Mouse (Mus musculus) ZHBTc4 (cell line): ENCODE measurements around the gene Eif2s3x.
A peak's percentile ranks its signal among the peaks of the same experiment; 100 is the strongest.

Experiments
- DNase-seq: peaks from one replicate; pipeline ENCODE4 v3.0.0-alpha.2; 2011; ENCODE audit warnings: low read depth, low spot score

The Eif2s3x gene

DNA sequence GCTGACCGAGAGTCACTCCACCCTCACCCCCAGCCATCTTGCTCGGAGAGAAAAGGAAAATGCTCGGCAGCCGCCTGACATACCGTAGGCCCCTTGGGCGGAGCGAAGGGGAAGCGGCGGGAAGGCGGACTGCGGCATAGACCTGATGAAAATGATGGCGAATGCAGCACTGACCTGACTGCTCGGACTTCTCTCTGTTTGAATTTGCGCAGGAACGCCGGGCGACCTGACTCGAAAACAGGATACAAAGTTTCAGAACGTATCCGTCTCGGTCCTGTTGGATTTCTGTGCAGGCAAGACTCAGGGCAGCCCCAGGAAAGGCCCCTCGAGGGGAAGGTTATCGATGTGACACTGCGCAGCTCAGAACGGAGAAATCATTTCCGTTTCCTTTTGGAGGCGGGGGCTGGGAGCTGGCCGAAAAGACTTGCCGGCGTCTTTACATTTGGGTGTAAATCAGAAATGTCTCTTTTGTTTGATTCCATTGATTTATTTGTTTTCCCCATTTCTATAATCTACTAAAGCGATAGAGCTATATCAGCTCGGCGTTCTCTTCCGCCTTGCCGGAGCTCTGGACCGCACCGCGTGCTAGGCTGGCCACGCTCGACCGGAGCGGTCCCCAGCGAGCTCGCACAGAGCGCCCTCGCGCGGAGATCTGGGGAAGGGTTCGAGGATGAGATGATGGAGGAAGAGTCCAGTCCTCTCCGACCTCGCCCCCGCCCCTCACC lies at the start of gene Eif2s3x:
Gene Eif2s3x, minus strand, starts transcription at position 266 of the 725 bp plus-strand sequence.
- peak; percentile 90 for DNase-seq

DNA sequence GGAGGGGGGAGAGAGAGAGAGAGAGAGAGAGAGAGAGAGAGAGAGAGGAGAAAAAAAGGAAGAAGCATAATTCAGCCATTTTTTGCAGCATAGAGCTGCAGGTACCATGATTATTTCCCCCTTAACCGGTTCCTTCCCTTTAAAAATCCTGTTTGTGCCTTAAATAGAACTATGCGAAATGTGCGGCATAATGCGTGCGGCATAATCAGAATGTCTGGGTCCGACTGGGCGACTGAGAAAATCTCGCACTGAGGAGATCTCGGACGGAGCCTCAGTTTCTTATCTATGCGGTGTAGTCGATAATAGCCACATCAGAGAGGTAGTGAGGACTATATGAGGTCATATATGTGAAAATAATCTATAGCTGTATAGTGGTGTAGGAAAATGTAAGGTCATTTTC lies 22.9 kb upstream of the Eif2s3x start:
- no peak for DNase-seq

DNA sequence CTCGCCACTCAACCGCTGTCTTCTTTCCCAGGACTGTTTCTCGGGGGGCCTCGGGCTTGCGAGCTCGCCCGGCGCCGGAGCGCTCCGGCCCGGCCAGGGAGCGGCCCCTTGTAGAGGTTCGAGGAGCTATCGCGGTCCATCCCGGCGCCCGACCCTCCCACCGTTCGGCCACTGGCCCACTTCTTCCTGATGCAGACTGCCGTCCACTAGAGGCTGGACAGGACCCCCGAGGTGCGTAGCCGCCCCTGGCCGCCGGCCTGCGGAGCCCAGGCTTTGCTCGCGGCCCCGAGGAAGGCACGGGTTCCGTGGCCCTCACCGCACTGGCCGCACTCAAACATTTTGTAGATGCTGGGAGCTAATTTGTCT lies 22.5 kb upstream of the Eif2s3x start:
- no peak for DNase-seq

DNA sequence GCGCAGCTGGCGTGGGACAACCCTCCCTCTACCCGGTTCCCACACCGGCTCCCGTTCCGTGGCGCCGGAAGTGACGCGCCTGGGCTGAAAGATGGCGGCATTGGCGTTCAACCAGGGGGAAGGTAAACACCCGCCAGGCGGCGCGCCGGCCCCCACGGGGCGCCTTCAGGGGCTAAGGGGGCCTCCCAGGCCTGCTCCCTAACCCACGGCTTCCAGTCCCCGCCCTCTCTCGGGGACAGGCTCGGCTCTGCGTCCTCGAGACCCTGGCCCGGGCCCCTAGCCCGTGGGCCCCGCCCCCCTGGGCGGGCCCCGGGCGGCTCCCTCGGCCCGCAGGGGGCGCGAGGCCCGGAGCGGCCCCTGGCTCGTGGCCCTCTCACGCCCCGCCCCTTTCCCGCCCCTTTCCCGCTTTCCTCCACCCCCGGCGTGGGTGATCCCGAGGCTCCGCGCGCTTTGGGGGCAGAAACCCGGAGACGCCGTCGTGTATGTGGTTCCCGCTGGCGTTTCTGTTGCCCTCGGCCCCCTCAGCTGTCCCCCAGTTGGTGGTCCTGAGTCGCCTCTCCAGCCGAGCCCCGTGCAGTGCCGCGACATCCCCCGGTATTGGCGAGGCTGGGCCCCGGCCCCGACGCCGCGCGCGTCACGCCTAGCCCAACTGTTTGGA lies 22.0 kb upstream of the Eif2s3x start, which contains the start of gene Klhl15:
Gene Klhl15, plus strand, starts transcription at position 68 of the 658 bp plus-strand sequence.
- DNase-seq, result peak; percentile 90

DNA sequence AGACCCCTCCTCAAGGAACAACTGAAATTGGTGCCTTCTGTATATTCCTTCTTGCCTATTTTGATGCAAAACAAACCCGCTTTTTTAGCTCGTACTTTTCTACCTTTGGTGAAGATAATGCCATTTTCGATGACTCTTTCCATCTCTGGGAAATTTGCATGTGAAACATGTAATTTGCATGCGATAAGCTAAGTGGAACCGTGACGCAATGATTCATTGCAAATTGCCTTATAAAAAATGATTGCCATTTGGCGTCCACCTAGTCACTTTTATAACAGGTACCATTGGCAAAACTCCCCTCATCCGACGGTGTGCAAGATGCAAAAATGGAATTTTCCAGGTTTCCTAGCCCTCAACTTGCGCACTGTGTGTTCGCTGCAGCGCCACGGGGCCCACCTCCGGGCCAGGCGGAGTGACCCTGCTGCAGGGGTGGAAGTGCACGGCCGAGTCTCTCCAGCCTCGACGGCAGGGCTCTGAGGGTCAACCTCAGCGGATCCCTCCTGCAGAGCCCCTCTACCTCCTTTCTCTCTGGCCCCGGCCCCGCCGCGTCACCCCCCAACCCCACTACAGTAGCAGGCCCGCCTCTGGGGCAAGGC lies 21.4 kb upstream of the Eif2s3x start:
- no peak for DNase-seq

DNA sequence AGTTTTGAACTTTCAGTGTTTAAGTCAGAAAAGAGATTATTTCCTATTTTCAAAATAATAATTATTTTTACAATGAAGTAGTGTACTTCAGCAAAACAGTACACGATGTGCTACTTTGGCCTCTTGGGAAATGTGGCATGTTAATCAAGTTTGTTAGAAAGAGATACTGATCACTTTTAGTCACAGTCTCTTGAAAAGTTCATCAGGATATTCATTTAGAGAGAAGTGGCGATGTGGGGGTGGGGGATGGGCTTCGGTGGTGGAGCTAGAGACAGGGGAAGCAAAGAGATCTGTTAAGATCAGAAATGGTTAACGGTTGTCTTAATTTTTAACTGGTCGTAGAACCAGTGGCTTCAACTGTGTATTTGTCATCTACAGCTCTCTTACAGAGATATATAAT lies 20.8 kb upstream of the Eif2s3x start:
- no peak for DNase-seq

DNA sequence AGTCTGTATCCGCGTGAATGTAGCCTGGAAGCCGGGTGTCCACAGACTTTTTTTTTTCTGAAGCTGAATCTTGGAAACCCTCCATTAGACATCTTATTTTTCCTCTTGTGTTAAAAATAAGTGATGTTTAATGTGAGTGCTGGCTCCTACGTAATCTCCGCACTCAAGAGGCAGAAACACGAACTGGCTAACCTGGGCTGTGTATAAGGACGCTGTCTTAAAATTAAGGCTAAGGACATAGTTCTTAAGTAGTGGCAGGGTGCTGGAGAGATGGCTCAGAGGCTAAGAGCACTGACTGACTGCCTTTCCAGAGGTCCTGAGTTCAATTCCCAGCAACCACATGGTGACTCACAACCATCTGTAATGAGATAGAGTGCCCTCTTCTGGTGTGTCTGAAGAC lies 722 bp upstream of the Eif2s3x start:
- no peak for DNase-seq

DNA sequence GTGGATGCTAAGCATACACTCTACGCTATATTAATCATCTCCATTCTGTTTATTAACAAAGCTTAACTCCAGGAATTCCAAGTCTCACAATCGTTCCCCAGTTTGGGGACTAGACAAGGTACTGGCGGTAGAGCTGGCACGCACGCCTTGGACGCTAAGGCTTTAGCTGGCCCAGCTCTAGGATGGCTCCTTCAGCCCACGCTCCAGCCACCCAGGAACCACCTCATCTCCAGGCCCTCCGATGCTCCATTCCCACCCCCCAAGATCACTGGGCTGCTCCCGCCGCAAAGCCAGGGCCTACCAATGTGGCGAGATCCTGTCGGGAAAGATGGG lies 432 bp downstream of the Eif2s3x start:
- no peak for DNase-seq

DNA sequence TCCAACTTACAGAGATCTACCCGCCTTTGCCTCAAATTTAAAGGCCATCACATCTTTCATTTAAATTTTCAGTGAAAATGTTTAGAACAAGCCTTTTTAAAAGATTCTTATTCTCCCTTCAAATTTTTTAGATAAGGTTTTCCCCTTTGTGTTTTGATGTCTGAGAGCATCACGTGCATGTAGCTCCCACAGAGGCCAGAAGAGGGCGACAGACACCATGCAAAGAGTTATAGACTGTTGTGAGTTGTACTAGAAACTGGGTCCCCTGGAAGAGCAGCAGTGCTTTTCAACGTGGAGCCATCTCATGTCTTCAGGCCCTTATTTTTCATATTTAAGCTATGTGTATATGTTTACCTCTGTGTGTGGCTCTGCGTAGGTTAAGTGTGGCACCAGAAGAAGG lies 14.9 kb downstream of the Eif2s3x start:
- DNase-seq, result peak; percentile 75

DNA sequence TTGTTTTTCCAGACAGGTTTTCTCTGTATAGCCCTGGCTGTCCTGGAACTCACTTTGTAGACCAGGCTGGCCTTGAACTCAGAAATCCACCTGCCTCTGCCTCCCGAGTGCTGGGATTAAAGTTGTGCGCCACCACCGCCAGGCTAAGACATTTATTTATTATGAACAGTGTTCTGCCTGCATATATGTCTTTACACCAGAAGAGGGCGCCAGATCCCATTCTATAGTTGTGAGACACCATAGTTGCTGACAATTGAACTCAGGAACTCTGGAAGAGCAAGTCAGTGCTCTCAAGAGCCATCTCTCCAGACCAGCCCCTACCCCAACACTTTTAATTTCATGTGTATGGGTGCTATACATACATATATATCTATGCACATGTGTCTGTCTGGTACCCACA lies 18.8 kb downstream of the Eif2s3x start:
- peak; percentile 72 for DNase-seq

DNA sequence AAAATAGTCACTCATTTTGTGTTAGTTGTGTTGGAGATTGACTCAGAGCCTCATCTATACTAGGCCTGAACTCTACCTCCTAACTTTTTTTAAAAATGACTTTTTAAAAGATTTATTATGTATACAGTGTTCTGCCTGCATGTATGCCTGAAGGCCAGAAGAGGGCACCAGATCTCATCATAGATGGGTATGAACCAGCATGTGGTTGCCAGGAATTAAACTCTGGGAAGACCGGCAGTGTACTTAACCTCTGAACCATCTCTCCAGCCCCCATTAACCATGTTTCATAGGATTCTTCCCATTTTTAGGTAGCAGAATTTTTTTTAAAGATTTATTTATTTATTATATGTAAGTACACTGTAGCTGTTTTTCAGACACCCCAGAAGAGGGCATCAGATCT lies 27.5 kb downstream of the Eif2s3x start:
- peak; percentile 41 for DNase-seq

DNA sequence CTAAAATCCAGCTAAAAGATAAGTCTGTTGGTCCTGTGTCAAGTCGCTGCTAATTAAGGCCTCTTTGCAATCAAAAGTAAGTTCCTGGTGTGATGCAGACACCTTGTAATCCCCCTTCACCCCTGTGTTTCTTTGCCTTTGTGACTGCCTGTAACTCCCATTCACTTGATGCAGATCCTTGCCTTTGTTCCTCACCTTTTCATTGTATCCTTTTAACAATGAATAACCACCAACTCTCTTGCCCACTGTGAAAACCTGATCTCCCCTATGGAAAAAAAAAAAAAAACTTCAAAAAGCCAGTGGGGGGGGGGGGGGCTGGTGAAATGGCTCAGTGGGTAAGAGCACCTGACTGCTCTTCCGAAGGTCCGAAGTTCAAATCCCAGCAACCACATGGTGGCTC lies 28.8 kb downstream of the Eif2s3x start:
- DNase-seq, result no peak

DNA sequence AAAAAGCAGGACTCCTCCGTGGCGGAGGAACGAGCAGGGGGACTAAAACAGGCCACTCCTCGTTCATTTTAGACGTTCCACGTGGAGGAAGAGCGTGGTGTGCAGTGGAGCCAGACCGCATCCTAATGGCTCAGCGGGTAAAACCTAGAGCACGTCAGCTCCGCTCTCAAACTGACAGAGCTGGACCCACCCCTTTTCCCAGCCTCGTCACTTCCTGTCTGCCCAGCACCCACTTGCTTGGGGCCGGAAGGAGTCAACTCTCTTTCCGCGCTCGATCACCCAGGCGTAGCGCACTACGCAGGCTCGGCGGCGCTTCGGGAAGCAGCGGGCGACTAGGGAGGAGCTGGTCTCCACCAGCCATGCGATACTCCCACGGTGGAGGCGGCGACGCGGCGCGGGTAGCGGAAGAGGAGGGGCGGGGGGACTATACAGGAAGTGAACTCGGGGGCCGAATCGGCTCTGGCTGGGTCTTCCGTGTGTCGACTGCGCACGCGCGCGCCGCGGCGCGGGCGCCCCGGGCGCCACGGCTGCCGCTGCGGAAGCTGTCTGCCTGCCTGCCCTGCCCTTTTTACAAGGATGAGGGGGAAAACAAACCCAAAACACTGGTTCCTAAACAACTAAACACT lies 34.8 kb downstream of the Eif2s3x start:
- peak; percentile 97 for DNase-seq

DNA sequence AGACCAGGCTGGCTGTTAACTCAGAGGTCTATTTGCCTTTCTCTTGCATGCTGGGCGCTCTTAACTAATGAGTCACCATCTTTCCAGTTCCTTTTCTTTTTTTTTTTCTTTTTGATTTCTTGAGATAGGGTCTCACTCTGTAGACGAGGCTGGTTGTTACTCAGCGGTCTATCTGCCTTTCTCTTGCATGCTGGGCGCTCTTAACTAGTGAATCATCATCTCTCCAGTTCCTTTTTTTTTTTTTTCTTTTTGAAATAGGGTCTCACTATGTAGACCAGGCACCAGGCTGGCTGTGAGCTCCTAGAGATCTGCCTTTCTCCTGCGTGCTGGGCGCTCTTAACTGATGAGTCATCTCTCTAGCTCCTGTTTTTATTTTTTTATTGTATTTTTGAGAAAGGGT lies 43.3 kb downstream of the Eif2s3x start:
- no peak for DNase-seq

DNA sequence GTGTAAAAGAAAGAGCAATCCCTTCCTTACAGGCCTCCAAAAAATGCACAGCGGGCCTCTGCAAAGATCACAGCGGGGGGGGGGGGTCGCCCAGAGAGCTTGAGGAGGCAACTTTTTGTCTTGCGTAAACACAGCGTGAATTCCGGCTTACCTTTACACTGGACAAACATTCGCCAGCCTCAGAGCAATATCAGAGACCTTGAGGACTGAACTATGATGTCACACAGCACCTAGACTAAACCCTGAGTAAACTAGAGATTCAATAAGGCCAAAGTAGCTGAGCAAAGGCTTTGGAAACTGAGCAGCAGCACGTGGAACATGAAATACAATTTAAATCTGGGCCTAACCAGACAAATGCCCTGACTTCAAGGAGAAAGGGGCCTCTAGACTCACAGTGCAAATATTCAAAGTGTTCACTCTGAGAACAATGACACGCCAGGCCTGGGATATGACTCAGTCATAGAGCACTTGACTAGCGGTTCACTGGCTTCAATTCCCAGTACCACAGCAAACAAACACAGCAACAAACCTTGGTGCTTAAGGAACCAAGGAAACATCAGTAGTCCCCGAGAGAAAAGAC lies 60.3 kb downstream of the Eif2s3x start:
- DNase-seq, result peak; percentile 35

DNA sequence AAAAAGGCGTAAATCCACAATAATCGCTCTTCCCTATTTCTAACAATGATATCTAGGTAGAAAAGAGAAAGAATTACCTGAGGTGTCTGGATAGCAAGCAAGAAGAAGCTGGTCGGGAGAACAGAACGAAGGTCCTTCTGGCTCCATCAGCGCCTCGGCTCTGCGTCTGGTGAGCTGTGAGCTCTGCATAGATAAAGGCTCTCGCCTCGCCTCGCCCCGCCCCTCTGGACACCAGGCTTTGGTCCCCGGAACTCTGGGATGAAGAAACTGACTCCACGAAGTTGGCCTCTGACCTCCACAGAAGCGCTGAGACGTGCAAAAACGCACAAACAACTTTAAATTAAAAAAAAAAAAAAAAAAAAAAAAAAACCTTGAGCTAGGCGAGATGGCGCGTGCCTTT lies 62.2 kb downstream of the Eif2s3x start:
- DNase-seq, result peak; percentile 59

DNA sequence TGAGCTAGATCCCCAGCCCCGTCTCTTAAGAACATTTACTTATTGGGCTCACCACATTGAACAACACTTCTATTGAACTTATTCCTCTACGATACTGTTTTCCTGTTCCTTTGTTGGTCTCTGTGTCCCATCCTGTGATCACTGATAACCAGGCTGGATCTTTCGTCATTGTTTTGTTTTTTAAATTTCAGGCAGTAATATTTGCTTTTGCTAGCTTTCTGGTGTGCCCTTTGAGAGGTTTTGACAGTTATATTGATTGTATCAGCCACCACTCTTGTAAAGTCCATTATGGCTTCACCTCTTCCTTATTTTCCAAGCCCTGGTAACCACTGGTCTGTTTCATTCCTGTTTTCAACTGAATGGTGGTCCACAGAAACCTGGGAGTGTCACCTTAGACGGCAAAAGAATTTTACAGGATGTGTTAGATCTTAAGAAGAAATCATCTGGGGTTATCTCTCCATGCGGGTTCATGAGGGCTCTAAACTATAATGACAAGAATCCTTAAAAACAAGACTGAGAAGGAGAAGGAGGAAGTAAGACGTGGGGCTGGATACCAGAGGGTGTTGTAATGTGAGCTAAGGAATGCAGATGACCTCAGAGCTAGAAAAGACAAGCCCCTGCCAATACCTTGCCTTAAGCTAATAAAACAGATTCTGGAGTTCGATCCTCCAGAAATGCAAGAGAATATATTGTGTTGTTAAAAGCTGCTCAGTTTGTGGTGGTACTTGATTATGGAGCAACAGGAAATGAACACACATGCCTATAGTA lies 70.5 kb downstream of the Eif2s3x start:
- DNase-seq, result no peak

DNA sequence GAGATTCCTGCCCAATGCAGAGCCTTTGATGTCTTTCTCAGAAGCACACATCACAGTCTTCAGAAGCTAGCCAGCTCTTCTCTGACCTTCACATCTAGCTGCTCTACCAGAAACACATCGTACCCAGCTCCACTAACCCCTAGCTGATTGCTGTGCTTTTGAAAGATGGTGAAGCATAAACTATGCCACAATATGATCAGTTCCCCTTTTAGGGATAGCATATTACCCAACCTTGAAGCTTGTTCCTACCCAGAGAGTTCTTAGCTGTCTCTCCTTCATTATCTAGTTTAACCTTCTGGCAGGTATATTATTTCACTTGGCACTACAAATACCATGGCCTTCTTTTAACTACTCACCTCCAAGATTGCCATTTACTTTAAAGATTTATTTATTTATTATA lies 72.6 kb downstream of the Eif2s3x start:
- no peak for DNase-seq
